Mouse (Mus musculus) embryonic facial prominence, embryonic 14.5 days (tissue): ENCODE results near the gene Pde4b. TPM values are rescaled to one million over a fixed set of nuclear protein-coding genes. Genes with fewer than 3 reads are reported as not detected.

Source experiments
- ATAC-seq: fragments of 200-750 bp; cut with Nextera tagmentation; 2 replicates; pipeline ENCODE4 v1.8.0; 2017; ENCODE audit warnings: low read depth, moderate number of reproducible peaks, moderate TSS enrichment
- DNase-seq: peaks from one replicate; pipeline ENCODE4 v3.0.0-alpha.2; 2015; ENCODE audit warnings: low spot score
- H3K27ac ChIP-seq: fragments of 300-500 bp; sonication (generic); replicated peaks from 2 replicates; pipeline ENCODE4 v1.5.1; 2014; ENCODE audit warnings: low read depth, mild to moderate bottlenecking, low read length, moderate library complexity
- H3K27me3 ChIP-seq: fragments of 300-500 bp; sonication (generic); replicated peaks from 2 replicates; pipeline ENCODE4 v1.6.1; 2014; ENCODE audit warnings: low read length; ENCODE audit not compliant: control insufficient read depth, insufficient read depth
- H3K36me3 ChIP-seq: fragments of 300-500 bp; sonication (generic); 2 replicates; pipeline ENCODE4 v1.6.1; 2014; ENCODE audit warnings: low read length, mixed read lengths; ENCODE audit not compliant: control insufficient read depth, insufficient read depth
- H3K4me1 ChIP-seq: fragments of 300-500 bp; sonication (generic); 2 replicates; pipeline ENCODE4 v1.6.1; 2014; ENCODE audit warnings: antibody characterized with exemption, low read length; ENCODE audit not compliant: control insufficient read depth, insufficient read depth
- H3K4me2 ChIP-seq: fragments of 300-500 bp; sonication (generic); 2 replicates; pipeline ENCODE4 v1.6.1; 2014; ENCODE audit warnings: low read depth, mild to moderate bottlenecking, low read length, moderate library complexity, mixed read lengths
- H3K4me3 ChIP-seq: fragments of 300-500 bp; sonication (generic); 2 replicates; pipeline ENCODE4 v1.5.1; 2014; ENCODE audit warnings: low read depth, mild to moderate bottlenecking, low read length
- H3K9ac ChIP-seq: fragments of 300-500 bp; sonication (generic); 2 replicates; pipeline ENCODE4 v1.6.1; 2014; ENCODE audit warnings: low read depth, mild to moderate bottlenecking, low read length, moderate library complexity, mixed read lengths
- H3K9me3 ChIP-seq: fragments of 300-500 bp; sonication (generic); 2 replicates; pipeline ENCODE4 v1.6.1; 2016; ENCODE audit warnings: low read length; ENCODE audit not compliant: control insufficient read depth
- WGBS: fragments of 180-500 bp; shearing (Covaris S2); extraction: QIAGEN DNeasy Blood & Tissue Kit; methylation state at CpG from one replicate; pipeline ENCODE4 v1.1.7; 2014; 5-methylcytosine and 5-hydroxymethylcytosine counted together
- polyA plus RNA-seq: library from polyadenylated mRNA; unstranded; fragments of >200 nt; fragmentation: Nextera tagmentation; extraction: Ambion mirVana; gene quantifications from 2 replicates; pipeline ENCODE4 v1.2.1, GENCODE M21; 2014

The Pde4b gene
- polyA plus RNA-seq, 1 experiment from 2014 or later = 19.4 TPM

DNA sequence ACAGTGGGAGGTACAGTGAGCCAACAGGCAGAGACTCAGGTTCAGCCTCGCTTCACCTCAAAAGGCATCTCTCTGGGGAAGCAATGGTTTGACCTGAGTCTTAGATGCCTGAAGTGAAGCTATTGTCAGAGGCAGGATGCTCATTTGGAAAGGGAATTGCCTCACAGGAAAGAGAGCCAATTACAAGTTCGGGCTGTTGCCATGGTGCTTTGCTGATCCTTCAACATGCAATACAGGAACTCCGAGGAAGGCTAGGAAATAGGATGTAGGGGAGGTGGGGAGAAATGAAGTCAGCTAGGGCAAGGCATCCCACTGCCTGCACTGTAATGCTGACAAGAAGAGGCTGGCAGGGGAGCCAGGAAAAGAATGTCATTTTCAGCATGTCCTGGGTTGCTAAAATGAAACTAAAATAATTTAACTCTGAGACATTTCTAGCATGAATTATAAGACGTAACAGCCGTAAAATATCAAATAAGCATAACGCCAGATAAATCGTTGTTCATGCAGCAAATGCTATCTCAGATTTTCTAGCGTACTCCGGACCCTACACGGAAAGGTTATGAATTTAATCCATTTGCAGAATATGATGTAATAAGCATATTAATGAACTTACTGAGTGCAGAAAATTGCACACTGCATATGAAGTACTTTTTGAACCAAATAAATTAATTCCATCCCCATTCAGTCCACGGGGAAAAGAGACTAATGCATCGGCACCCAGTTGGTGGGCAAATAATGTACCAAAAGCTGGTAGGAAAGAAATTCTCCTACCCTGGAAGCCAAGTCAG is 501.5 kb downstream of the Pde4b start:
- ATAC-seq (peak; percentile 47; the same call in 1 of the 2 replicates), DNase-seq (peak; percentile 83)
- Histone ChIP-seq H3K9ac (peak overlapping the region; percentile 58), H3K4me1 (peaks cover 14% of the 10 kb centered on the region), H3K27ac (peak overlapping the region; percentile 10), H3K4me3 (peak overlapping the region; percentile 38), H3K4me2 (peak overlapping the region; percentile 61), H3K9me3 (no peaks in the 10 kb centered on the region), H3K27me3 (no peaks in the 10 kb centered on the region), H3K36me3 (no peaks in the 10 kb centered on the region)
- 26% methylated on average over 12 of the region's 12 CpGs for WGBS

DNA sequence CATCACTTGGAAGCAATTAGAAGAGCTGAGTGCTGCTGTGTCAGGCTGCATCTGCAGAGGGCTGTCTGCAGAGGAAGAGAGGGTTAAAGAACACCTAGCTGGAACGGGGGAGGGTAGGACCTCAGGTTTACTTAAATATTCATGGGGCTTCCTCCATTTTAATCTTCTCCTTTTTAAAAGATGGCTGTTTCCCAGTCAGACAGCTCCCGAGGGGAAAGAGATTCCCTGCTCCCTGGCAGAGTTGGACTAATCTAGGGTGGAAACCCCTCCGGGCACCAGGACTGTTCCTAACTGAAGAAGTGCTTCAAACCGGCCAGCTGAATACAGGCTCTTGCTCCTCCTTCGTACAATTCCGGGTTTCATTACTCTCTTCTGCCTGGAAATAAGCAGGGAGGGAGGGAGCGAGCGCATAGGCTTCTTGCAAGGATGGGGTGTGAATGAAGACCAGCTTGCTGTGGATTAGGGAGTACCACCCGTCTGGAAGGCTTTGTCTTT is 502.2 kb downstream of the Pde4b start:
- H3K9me3 ChIP-seq = no peaks in the 10 kb centered on the region
- peaks cover 14% of the 10 kb centered on the region for H3K4me1 ChIP-seq
- no peaks in the 10 kb centered on the region for H3K36me3 ChIP-seq
- DNase-seq = peak; percentile 69
- WGBS = 4% methylated on average over 9 of the region's 9 CpGs
- H3K4me2 ChIP-seq = peak overlapping the region; percentile 61
- no peak overlapping the region; the same call in 1 of the 2 replicates for H3K27ac ChIP-seq
- peak; percentile 59 for ATAC-seq
- H3K4me3 ChIP-seq = peak overlapping the region; percentile 38
- H3K27me3 ChIP-seq = no peaks in the 10 kb centered on the region
- peak overlapping the region; percentile 58 for H3K9ac ChIP-seq

DNA sequence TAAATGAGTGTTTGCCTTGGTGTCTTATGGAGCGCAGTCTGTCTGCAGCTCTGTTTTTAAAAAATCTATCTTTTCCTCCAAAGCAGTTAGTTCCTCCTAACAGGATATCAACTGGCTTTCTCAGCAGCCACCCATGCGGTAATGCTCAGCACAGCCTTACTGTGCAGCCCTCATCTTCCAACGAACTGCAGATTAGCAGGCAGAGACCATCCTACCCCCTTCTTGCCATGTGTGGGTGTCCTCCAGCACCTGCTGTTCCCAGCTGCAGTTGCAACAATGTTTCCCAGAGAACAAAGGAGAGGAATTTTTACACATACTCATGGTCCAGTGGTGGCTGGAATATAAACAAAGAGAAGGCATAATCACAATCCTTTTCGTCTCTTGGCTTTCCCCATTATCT is 504.5 kb downstream of the Pde4b start:
- H3K4me1 ChIP-seq = peaks cover 14% of the 10 kb centered on the region
- 55% methylated on average over 4 of the region's 4 CpGs for WGBS

DNA sequence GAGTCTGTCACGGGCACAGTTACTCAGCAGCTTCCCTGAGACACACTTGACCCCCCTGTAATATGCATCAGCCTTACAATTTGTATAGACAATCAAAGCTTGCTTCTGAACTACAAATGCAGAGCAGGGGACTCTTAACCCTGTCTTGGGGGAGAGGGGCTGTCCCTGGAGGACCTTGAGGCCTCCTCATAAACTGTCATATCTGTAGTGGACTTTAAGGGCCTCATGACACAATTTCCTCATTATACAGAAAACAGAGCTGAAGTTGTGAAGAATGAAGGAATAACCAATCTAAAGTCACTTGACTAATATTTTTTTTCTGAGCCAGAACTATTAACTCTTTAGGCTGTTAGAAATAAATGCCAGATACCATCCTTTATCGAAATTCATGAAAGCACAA is 505.2 kb downstream of the Pde4b start:
- ATAC-seq (no peak), DNase-seq (no peak)
- Histone ChIP-seq H3K27ac (no peak overlapping the region), H3K4me1 (peaks cover 14% of the 10 kb centered on the region), H3K4me3 (no peak overlapping the region), H3K9ac (no peak overlapping the region), H3K4me2 (no peak overlapping the region), H3K36me3 (peaks cover 12% of the 10 kb centered on the region; the same call in 1 of the 2 replicates), H3K27me3 (no peaks in the 10 kb centered on the region), H3K9me3 (no peaks in the 10 kb centered on the region)
- 91% methylated on average over 2 of the region's 2 CpGs for WGBS

More for the DNA sequence above, 504.5 kb downstream of the Pde4b start:
- no peaks in the 10 kb centered on the region for H3K9me3 ChIP-seq
- peaks cover 10% of the 10 kb centered on the region; the same call in 1 of the 2 replicates for H3K36me3 ChIP-seq
- no peak for DNase-seq
- no peak overlapping the region for H3K9ac ChIP-seq
- no peaks in the 10 kb centered on the region for H3K27me3 ChIP-seq
- ATAC-seq = no peak
- no peak overlapping the region for H3K27ac ChIP-seq
- no peak overlapping the region for H3K4me3 ChIP-seq
- H3K4me2 ChIP-seq = no peak overlapping the region

DNA sequence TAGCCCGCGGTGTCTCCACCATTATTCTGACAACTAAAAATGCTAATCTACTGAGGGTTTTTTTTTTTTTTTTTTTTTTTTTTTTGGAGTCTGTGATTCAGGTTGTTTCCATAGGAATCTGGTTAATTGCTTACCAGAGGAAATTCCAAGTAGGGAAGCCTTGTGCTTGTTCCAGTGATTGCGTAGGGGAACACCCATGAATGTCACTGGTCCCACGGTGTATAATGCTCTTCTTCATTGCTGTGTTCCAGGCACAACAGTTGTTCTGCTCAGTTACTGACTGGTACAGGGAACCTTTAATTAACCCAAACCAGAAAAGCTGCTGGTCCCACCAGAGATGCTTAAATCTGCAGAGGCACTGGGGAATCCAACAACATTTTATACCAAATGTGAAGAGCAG is 506.3 kb downstream of the Pde4b start:
- Histone ChIP-seq H3K4me1 (peaks cover 10% of the 10 kb centered on the region), H3K27me3 (no peaks in the 10 kb centered on the region), H3K9ac (no peak overlapping the region), H3K4me3 (no peak overlapping the region), H3K36me3 (peaks cover 23% of the 10 kb centered on the region; the same call in 1 of the 2 replicates), H3K9me3 (no peaks in the 10 kb centered on the region), H3K4me2 (no peak overlapping the region), H3K27ac (no peak overlapping the region)
- DNase-seq (no peak), ATAC-seq (no peak)
- 73% methylated on average over 4 of the region's 4 CpGs for WGBS

DNA sequence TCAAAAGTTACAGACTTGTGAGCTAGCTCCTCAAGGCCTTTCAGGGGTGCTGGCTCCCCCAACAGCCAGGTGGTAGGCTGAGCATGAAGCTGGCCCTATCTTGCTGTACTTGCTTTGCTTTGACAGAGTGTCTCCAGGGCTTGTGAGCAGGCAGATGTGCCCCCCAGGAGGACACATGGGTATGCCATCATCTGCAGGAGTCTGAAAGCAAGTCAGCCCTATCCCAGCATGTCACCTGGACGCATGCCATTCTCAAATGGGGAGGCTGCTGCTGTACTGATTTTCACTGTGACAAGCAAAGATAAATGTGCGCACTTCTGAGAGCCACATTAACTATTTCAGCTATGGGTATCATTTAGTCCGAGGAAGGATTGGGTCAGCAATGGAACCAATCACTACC is 507.2 kb downstream of the Pde4b start:
- H3K4me2 ChIP-seq = no peak overlapping the region
- H3K27ac ChIP-seq = no peak overlapping the region
- ATAC-seq = no peak
- 81% methylated on average over 3 of the region's 3 CpGs for WGBS
- DNase-seq = no peak
- no peak overlapping the region for H3K9ac ChIP-seq
- H3K27me3 ChIP-seq = no peaks in the 10 kb centered on the region
- peaks cover 25% of the 10 kb centered on the region; the same call in 1 of the 2 replicates for H3K36me3 ChIP-seq
- no peaks in the 10 kb centered on the region for H3K9me3 ChIP-seq
- peaks cover 6% of the 10 kb centered on the region; the same call in 1 of the 2 replicates for H3K4me1 ChIP-seq
- no peak overlapping the region for H3K4me3 ChIP-seq

DNA sequence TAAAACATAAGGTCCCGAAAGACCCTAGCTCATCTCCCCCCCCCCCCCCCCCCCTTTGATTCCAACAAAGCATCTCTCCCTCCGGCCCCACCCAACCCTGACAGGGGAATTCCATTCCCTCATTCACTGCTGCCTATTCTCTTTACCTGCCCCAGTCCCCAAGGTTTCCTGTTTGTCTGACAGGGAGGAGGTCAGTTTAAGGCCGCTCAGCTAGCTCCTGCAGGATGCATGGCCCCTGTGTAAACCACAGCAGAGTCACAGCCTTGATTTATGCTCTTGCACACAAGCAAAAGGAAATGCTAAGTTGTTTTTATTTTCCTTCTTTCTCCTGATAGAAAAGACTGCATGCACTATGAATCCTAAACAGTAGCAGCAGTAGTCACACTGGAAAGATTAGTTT is 516.6 kb downstream of the Pde4b start:
- ATAC-seq (no peak), DNase-seq (no peak)
- Histone ChIP-seq H3K27me3 (no peaks in the 10 kb centered on the region), H3K36me3 (peaks cover 35% of the 10 kb centered on the region), H3K27ac (no peak overlapping the region), H3K4me3 (no peak overlapping the region), H3K9ac (no peak overlapping the region), H3K4me1 (no peaks in the 10 kb centered on the region), H3K4me2 (no peak overlapping the region), H3K9me3 (no peaks in the 10 kb centered on the region)
- WGBS = 72% methylated on average over 2 of the region's 3 CpGs

DNA sequence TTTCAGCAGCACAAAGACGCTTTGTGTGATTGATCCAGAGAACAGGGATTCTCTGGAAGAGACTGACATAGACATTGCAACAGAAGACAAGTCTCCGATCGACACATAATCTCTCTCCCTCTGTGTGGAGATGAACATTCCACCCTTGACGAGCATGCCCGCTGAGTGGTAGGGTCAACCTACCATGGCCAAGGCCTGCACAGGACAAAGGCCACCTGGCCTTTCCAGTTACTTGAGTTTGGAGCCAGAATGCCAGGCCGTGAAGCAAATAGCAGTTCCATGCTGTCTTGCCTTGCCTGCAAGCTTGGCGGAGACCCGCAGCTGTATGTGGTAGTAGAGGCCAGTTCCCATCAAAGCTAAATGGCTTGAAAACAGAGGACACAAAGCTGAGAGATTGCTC is 517.9 kb downstream of the Pde4b start:
- no peak for ATAC-seq
- H3K27me3 ChIP-seq = no peaks in the 10 kb centered on the region
- 90% methylated on average over 8 of the region's 8 CpGs for WGBS
- no peak for DNase-seq
- no peak overlapping the region for H3K4me3 ChIP-seq
- no peak overlapping the region for H3K4me2 ChIP-seq
- no peaks in the 10 kb centered on the region for H3K9me3 ChIP-seq
- no peak overlapping the region for H3K9ac ChIP-seq
- H3K36me3 ChIP-seq = peaks cover 28% of the 10 kb centered on the region; the same call in 1 of the 2 replicates
- no peak overlapping the region for H3K27ac ChIP-seq
- H3K4me1 ChIP-seq = no peaks in the 10 kb centered on the region
